Mouse (Mus musculus): Measurements from ENCODE around the gene Olfml2b. TPM values are rescaled to one million over a fixed set of nuclear protein-coding genes. Genes with fewer than 3 reads are reported as not detected.

Olfml2b gene
- polyA plus RNA-seq, 1 experiment from 2014 or later = 9.6 TPM

- no peak overlapping the region for H3K4me2 ChIP-seq (replicated peaks)
- H3K9ac ChIP-seq = no peak overlapping the region
- peaks cover 12% of the 10 kb centered on the region; the same call in 1 of the 2 replicates for H3K36me3 ChIP-seq
- no peaks in the 10 kb centered on the region for H3K4me1 ChIP-seq
- no peaks in the 10 kb centered on the region for H3K27me3 ChIP-seq (replicated peaks)
- no peak; the same call in 1 of the 2 replicates for ATAC-seq (ENCODE audit: low FRiP score, low read depth)
- no peak overlapping the region for H3K27ac ChIP-seq
- H3K4me3 ChIP-seq = no peak overlapping the region
- no peaks in the 10 kb centered on the region for H3K9me3 ChIP-seq
- 70% methylated on average over 2 of the region's 2 CpGs for WGBS
These were observed 35.3 kb downstream of the Olfml2b start for GRCm38 (mm10) chr1:170679624-170680023.

GRCm38 (mm10) chr1:170683863-170684262 is 39.5 kb downstream of the Olfml2b start:
- H3K9ac ChIP-seq = no peak overlapping the region
- H3K36me3 ChIP-seq = peaks cover 12% of the 10 kb centered on the region; the same call in 1 of the 2 replicates
- 83% methylated on average over 6 of the region's 6 CpGs for WGBS
- no peak overlapping the region for H3K4me2 ChIP-seq (replicated peaks)
- no peak overlapping the region for H3K27ac ChIP-seq
- H3K4me3 ChIP-seq = no peak overlapping the region
- H3K9me3 ChIP-seq = no peaks in the 10 kb centered on the region
- no peaks in the 10 kb centered on the region for H3K27me3 ChIP-seq (replicated peaks)
- no peaks in the 10 kb centered on the region for H3K4me1 ChIP-seq
- no peak for ATAC-seq (ENCODE audit: low FRiP score, low read depth)

GRCm38 (mm10) chr1:170689773-170690172 is 45.4 kb downstream of the Olfml2b start:
- no peak overlapping the region for H3K9ac ChIP-seq
- 94% methylated on average over 8 of the region's 8 CpGs for WGBS
- H3K27me3 ChIP-seq (replicated peaks) = no peaks in the 10 kb centered on the region
- no peak for ATAC-seq (ENCODE audit: low FRiP score, low read depth)
- no peak overlapping the region for H3K4me3 ChIP-seq
- H3K9me3 ChIP-seq = no peaks in the 10 kb centered on the region
- H3K4me1 ChIP-seq = no peaks in the 10 kb centered on the region
- H3K27ac ChIP-seq = no peak overlapping the region
- H3K4me2 ChIP-seq (replicated peaks) = no peak overlapping the region
- H3K36me3 ChIP-seq = no peaks in the 10 kb centered on the region

GRCm38 (mm10) chr1:170691301-170691700 is 47.0 kb downstream of the Olfml2b start:
- no peak overlapping the region for H3K4me2 ChIP-seq (replicated peaks)
- ATAC-seq (ENCODE audit: low FRiP score, low read depth) = no peak
- H3K9ac ChIP-seq = no peak overlapping the region
- H3K4me1 ChIP-seq = no peaks in the 10 kb centered on the region
- 94% methylated on average over 5 of the region's 5 CpGs for WGBS
- H3K9me3 ChIP-seq = no peaks in the 10 kb centered on the region
- no peaks in the 10 kb centered on the region for H3K27me3 ChIP-seq (replicated peaks)
- no peak overlapping the region for H3K27ac ChIP-seq
- H3K4me3 ChIP-seq = no peak overlapping the region
- H3K36me3 ChIP-seq = no peaks in the 10 kb centered on the region

- Histone ChIP-seq H3K9ac (no peak overlapping the region), H3K4me1 (peaks cover 7% of the 10 kb centered on the region; the same call in 1 of the 2 replicates), H3K27ac (no peak overlapping the region), H3K4me3 (no peak overlapping the region), H3K27me3 (replicated peaks) (no peaks in the 10 kb centered on the region), H3K4me2 (replicated peaks) (no peak overlapping the region), H3K36me3 (no peaks in the 10 kb centered on the region), H3K9me3 (no peaks in the 10 kb centered on the region)
- 68% methylated on average over 5 of the region's 5 CpGs for WGBS
- ATAC-seq (ENCODE audit: low FRiP score, low read depth) = no peak
These were observed 50.5 kb downstream of the Olfml2b start for GRCm38 (mm10) chr1:170694821-170695291.

GRCm38 (mm10) chr1:170695326-170695725 is 51.0 kb downstream of the Olfml2b start:
- H3K36me3 ChIP-seq = no peaks in the 10 kb centered on the region
- H3K4me2 ChIP-seq (replicated peaks) = no peak overlapping the region
- peaks cover 7% of the 10 kb centered on the region; the same call in 1 of the 2 replicates for H3K4me1 ChIP-seq
- no peaks in the 10 kb centered on the region for H3K9me3 ChIP-seq
- H3K27me3 ChIP-seq (replicated peaks) = no peaks in the 10 kb centered on the region
- no peak overlapping the region for H3K9ac ChIP-seq
- WGBS = 61% methylated on average over 6 of the region's 6 CpGs
- ATAC-seq (ENCODE audit: low FRiP score, low read depth) = no peak
- no peak overlapping the region for H3K4me3 ChIP-seq
- H3K27ac ChIP-seq = no peak overlapping the region

- Histone ChIP-seq H3K27me3 (replicated peaks) (no peaks in the 10 kb centered on the region), H3K9me3 (no peaks in the 10 kb centered on the region), H3K4me2 (replicated peaks) (no peak overlapping the region), H3K4me1 (peaks cover 7% of the 10 kb centered on the region; the same call in 1 of the 2 replicates), H3K27ac (no peak overlapping the region), H3K9ac (no peak overlapping the region), H3K36me3 (no peaks in the 10 kb centered on the region), H3K4me3 (no peak overlapping the region)
- 94% methylated on average over 8 of the region's 8 CpGs for WGBS
- ATAC-seq (ENCODE audit: low FRiP score, low read depth) = no peak
These were observed 52.7 kb downstream of the Olfml2b start for GRCm38 (mm10) chr1:170696996-170697395.

- Histone ChIP-seq H3K4me3 (no peak overlapping the region), H3K9ac (no peak overlapping the region), H3K27me3 (replicated peaks) (no peaks in the 10 kb centered on the region), H3K27ac (no peak overlapping the region), H3K4me1 (peaks cover 7% of the 10 kb centered on the region; the same call in 1 of the 2 replicates), H3K36me3 (no peaks in the 10 kb centered on the region), H3K9me3 (no peaks in the 10 kb centered on the region), H3K4me2 (replicated peaks) (no peak overlapping the region)
- no peak for ATAC-seq (ENCODE audit: low FRiP score, low read depth)
- WGBS = 51% methylated on average over 7 of the region's 7 CpGs
These were observed 53.5 kb downstream of the Olfml2b start for GRCm38 (mm10) chr1:170697771-170698356.

- Histone ChIP-seq H3K9me3 (no peaks in the 10 kb centered on the region), H3K4me1 (peaks cover 7% of the 10 kb centered on the region; the same call in 1 of the 2 replicates), H3K4me3 (no peak overlapping the region), H3K4me2 (replicated peaks) (no peak overlapping the region), H3K27ac (no peak overlapping the region), H3K27me3 (replicated peaks) (no peaks in the 10 kb centered on the region), H3K36me3 (no peaks in the 10 kb centered on the region), H3K9ac (no peak overlapping the region)
- 81% methylated on average over 3 of the region's 3 CpGs for WGBS
- ATAC-seq (ENCODE audit: low FRiP score, low read depth) = no peak
These were observed 54.4 kb downstream of the Olfml2b start for GRCm38 (mm10) chr1:170698771-170699170.

GRCm38 (mm10) chr1:170699553-170699952 is 55.2 kb downstream of the Olfml2b start:
- H3K36me3 ChIP-seq = no peaks in the 10 kb centered on the region
- H3K27ac ChIP-seq = no peak overlapping the region
- WGBS = 86% methylated on average over 9 of the region's 9 CpGs
- H3K27me3 ChIP-seq (replicated peaks) = no peaks in the 10 kb centered on the region
- H3K4me1 ChIP-seq = peaks cover 7% of the 10 kb centered on the region; the same call in 1 of the 2 replicates
- no peak for ATAC-seq (ENCODE audit: low FRiP score, low read depth)
- no peak overlapping the region for H3K4me3 ChIP-seq
- H3K9me3 ChIP-seq = no peaks in the 10 kb centered on the region
- H3K9ac ChIP-seq = no peak overlapping the region
- no peak overlapping the region for H3K4me2 ChIP-seq (replicated peaks)

- Histone ChIP-seq H3K4me1 (peaks cover 7% of the 10 kb centered on the region; the same call in 1 of the 2 replicates), H3K9me3 (no peaks in the 10 kb centered on the region), H3K4me2 (replicated peaks) (no peak overlapping the region), H3K36me3 (no peaks in the 10 kb centered on the region), H3K27me3 (replicated peaks) (no peaks in the 10 kb centered on the region), H3K9ac (no peak overlapping the region), H3K27ac (no peak overlapping the region), H3K4me3 (no peak overlapping the region)
- 93% methylated on average over 3 of the region's 3 CpGs for WGBS
- no peak for ATAC-seq (ENCODE audit: low FRiP score, low read depth)
These were observed 56.2 kb downstream of the Olfml2b start for GRCm38 (mm10) chr1:170700496-170701027.

- Histone ChIP-seq H3K9me3 (no peaks in the 10 kb centered on the region), H3K4me3 (no peak overlapping the region), H3K4me2 (replicated peaks) (no peak overlapping the region), H3K4me1 (peaks cover 7% of the 10 kb centered on the region; the same call in 1 of the 2 replicates), H3K36me3 (no peaks in the 10 kb centered on the region), H3K9ac (no peak overlapping the region), H3K27ac (no peak overlapping the region), H3K27me3 (replicated peaks) (no peaks in the 10 kb centered on the region)
- no peak for ATAC-seq (ENCODE audit: low FRiP score, low read depth)
- 60% methylated on average over 3 of the region's 3 CpGs for WGBS
These were observed 56.8 kb downstream of the Olfml2b start for GRCm38 (mm10) chr1:170701178-170701577.

- 83% methylated on average over 8 of the region's 8 CpGs for WGBS
- Histone ChIP-seq H3K4me1 (peaks cover 7% of the 10 kb centered on the region; the same call in 1 of the 2 replicates), H3K27me3 (replicated peaks) (no peaks in the 10 kb centered on the region), H3K27ac (no peak overlapping the region), H3K9ac (no peak overlapping the region), H3K9me3 (no peaks in the 10 kb centered on the region), H3K4me2 (replicated peaks) (no peak overlapping the region), H3K4me3 (no peak overlapping the region), H3K36me3 (no peaks in the 10 kb centered on the region)
- no peak for ATAC-seq (ENCODE audit: low FRiP score, low read depth)
These were observed 57.2 kb downstream of the Olfml2b start for GRCm38 (mm10) chr1:170701582-170701981.

Measured in neural tube, embryonic 12.5 days (tissue).